Comparison of ENCODE assay signal across 15 mouse cellular contexts in genomic region chr12:59497434-59497833, GRCm38 (mm10).
"Had no signal": no experiment of that assay in that cellular context is flagged by ENCODE, and none has a peak within 500 bp of the region (broad histone marks: within the 10 kb centered on the region; RNA-seq: fewer than 3 reads in every experiment).

No protein-coding gene starts in this region.

- H3K27me3 ChIP-seq: neural tube, embryonic 15.5 days; stomach, embryonic 15.5 days had no signal

- H3K36me3 ChIP-seq: neural tube, embryonic 15.5 days; stomach, embryonic 15.5 days had no signal

- H3K4me2 ChIP-seq: neural tube, embryonic 15.5 days; stomach, embryonic 15.5 days had no signal

- H3K9me3 ChIP-seq: neural tube, embryonic 15.5 days; stomach, embryonic 15.5 days had no signal

- H3K4me3 ChIP-seq: neural tube, embryonic 15.5 days; stomach, embryonic 15.5 days had no signal

- H3K9ac ChIP-seq: neural tube, embryonic 15.5 days; stomach, embryonic 15.5 days had no signal

- H3K4me1 ChIP-seq: stomach, embryonic 15.5 days had no signal

- H3K27ac ChIP-seq: neural tube, embryonic 15.5 days; stomach, embryonic 15.5 days; stomach, postnatal 0 days had no signal

- DNase-seq: retina, postnatal 1 day; right cerebral cortex, adult 18-20 months; right cerebral cortex, postnatal 14 days; right cerebral cortex, postnatal 25 days; right cerebral cortex, postnatal 4 days; spleen, adult 18-20 months; thymus, adult 18-20 months; thymus, adult 2 months; thymus, postnatal 14 days; thymus, postnatal 25 days; thymus, postnatal 36 days; thymus, postnatal 4 days had no signal
